Mouse (Mus musculus) embryo, embryonic 10 days (tissue): Measurements from ENCODE around the gene Gpr161.
A peak's percentile ranks its signal among the peaks of the same experiment; 100 is the strongest.

Experiments used
- DNase-seq: peaks from one replicate; pipeline ENCODE4 v3.0.0-alpha.2; 2015; ENCODE audit warnings: low spot score

Gpr161 gene

GRCm38 (mm10) chr1:165295489-165295888 lies at the start of gene Gpr161:
TSS of gene Gpr161 (plus strand) at chr1:165295789.
- no peak for DNase-seq

DNA sequence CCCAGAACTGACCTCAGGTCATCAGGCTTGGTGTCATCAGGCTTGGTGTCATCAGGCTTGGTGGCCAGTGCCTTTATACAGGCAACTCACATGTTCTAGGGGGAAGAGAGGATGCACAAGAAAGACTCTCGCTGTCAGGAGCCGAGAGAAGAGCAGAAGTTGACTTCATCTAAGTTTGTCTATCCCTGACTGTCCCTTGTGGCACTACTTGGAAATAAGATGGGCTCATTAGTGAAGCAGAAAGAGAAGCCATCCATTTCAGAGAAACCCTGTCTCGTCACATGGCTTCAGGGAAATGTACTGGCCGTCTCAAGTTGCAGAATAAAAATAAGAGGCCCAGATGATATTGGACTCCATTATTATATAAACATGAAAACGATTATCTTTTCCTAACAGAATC lies 49.0 kb upstream of the Gpr161 start:
- no peak for DNase-seq

GRCm38 (mm10) chr1:165247085-165247484 lies 48.5 kb upstream of the Gpr161 start:
- no peak for DNase-seq

GRCm38 (mm10) chr1:165247788-165248187 lies 47.8 kb upstream of the Gpr161 start:
- DNase-seq: no peak

DNA sequence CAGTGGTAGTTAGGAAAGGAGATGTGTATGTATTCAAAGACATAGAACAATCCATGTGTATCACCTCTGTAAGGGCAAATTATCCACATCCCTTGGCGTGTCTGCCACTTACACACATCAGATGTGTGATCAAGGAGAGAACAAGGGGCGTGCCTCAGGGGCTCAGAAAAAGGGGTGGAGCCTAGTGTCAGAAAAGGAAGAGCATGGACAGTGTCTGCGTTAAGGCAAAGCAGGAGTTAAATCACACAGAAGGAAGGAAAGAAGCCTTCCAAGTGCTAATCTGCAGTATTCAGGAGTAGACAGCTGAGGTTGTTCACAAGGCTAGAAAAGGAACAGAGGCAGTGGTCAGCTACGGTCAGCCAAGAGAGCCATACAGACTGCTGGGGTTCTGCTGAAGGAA lies 46.7 kb upstream of the Gpr161 start:
- DNase-seq: no peak

GRCm38 (mm10) chr1:165250546-165250945 lies 45.0 kb upstream of the Gpr161 start:
- DNase-seq: no peak

DNA sequence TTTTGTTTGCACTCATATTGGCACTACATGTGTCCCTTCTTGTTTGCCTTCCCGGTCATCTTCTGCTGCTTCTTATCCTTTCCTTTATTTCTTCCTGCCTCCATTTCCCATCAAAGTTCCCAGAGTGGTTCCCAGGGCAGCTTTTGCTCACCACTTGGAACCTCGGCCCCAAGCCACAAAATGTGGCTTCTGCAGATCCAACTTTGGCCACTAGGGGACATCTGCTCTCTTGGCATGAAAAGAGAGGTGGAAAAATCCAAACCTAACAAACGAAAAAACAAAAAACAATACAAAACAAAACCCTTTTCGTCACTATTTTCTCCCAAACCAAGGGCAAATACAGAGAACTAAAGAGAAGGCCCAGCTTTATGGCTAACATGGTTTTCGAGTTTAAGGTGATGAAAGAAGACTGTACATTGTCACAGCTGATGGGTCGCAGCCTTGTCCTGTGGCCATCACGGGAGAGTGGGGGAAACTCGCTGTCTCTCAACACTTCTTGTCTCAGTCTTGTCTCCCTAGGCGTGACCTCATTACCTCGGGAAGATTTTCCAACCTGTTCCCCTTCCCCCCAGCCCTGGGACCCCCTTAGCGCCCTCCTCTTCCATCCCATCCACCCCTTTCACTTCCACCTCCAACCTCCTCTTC lies 43.4 kb upstream of the Gpr161 start:
- DNase-seq: peak; percentile 71

- DNase-seq: no peak
Observed at GRCm38 (mm10) chr1:165274946-165275345, 20.6 kb upstream of the Gpr161 start.

- no peak for DNase-seq
Observed at GRCm38 (mm10) chr1:165280741-165281140, 14.8 kb upstream of the Gpr161 start.

- peak; percentile 76 for DNase-seq
Observed at GRCm38 (mm10) chr1:165281351-165282221, 14.0 kb upstream of the Gpr161 start.

GRCm38 (mm10) chr1:165282222-165282966 lies 13.2 kb upstream of the Gpr161 start:
- peak; percentile 28 for DNase-seq

GRCm38 (mm10) chr1:165282967-165283345 lies 12.6 kb upstream of the Gpr161 start:
- no peak for DNase-seq

GRCm38 (mm10) chr1:165284096-165284495 lies 11.5 kb upstream of the Gpr161 start:
- no peak for DNase-seq

DNA sequence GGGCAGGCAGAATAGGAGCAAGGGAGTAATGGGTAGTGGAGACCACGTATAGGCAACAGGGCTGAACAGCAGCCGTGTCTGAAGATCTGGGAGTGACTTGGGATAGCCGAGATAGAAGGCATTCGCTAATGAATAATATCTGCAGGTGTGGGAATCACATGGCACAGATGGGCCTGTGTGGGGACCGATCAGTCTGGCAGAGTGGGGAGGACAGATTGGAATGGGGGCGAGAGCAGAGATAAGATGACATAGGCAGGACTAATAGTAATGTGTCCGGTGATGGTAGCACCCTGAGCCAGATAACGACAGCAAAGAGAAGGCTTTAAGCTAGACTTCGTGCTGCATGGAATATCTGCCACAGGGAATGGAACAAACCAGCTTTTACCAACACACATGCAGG lies 7.4 kb upstream of the Gpr161 start:
- DNase-seq: no peak

DNA sequence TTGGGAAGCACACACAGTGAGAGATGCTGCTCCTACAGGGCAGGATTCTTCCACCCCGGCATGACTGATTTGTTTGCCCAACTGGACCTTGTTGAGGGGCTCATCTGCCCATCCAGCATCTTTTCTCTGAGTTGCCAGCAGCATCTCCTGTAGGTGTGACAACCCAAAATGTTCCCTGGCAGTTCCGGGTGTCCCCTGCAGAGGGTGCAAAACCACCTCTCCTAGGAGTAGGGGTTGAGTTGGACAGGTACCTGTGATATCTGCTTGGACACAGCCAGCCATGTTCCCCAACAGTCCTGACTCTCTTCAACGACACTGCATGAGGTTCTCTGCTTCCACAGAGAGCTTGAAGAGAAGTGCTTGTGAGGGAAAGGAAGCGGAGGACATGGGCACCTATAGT lies 5.8 kb upstream of the Gpr161 start:
- DNase-seq: no peak

GRCm38 (mm10) chr1:165291606-165292005 lies 4.0 kb upstream of the Gpr161 start:
- no peak for DNase-seq

- DNase-seq: no peak
Observed at GRCm38 (mm10) chr1:165301108-165301507, 5.5 kb downstream of the Gpr161 start.

- DNase-seq: no peak
Observed at GRCm38 (mm10) chr1:165301567-165301966, 6.0 kb downstream of the Gpr161 start.

- DNase-seq: no peak
Observed at GRCm38 (mm10) chr1:165302455-165303208, 7.0 kb downstream of the Gpr161 start.

- DNase-seq: no peak
Observed at GRCm38 (mm10) chr1:165303209-165303608, 7.6 kb downstream of the Gpr161 start.

- DNase-seq: no peak
Observed at GRCm38 (mm10) chr1:165304341-165304740, 8.8 kb downstream of the Gpr161 start.

- DNase-seq: no peak
Observed at GRCm38 (mm10) chr1:165308180-165308579, 12.6 kb downstream of the Gpr161 start.
